Mouse (Mus musculus) neural tube, embryonic 11.5 days (tissue): Measurements from ENCODE around the gene Fam19a2. TPM values are rescaled to one million over a fixed set of nuclear protein-coding genes. Genes with fewer than 3 reads are reported as not detected.

Experiments used
- ATAC-seq: fragments of 200-750 bp; cut with Nextera tagmentation; 2 replicates; pipeline ENCODE4 v1.8.0; 2017; ENCODE audit warnings: moderate number of reproducible peaks, mild to moderate bottlenecking, moderate TSS enrichment, moderate library complexity; ENCODE audit not compliant: insufficient read depth, low FRiP score, low TSS enrichment
- DNase-seq: peaks from one replicate; pipeline ENCODE4 v3.0.0-alpha.2; 2015; ENCODE audit warnings: low spot score
- H3K27ac ChIP-seq: fragments of 300-500 bp; sonication (generic); 2 replicates; pipeline ENCODE4 v1.5.1; 2014; ENCODE audit warnings: low read depth, mild to moderate bottlenecking, low read length
- H3K27me3 ChIP-seq: fragments of 300-500 bp; sonication (generic); 2 replicates; pipeline ENCODE4 v1.6.1; 2014; ENCODE audit warnings: mild to moderate bottlenecking, low read length, mixed read lengths; ENCODE audit not compliant: control insufficient read depth, insufficient read depth
- H3K36me3 ChIP-seq: fragments of 300-500 bp; sonication (generic); 2 replicates; pipeline ENCODE4 v1.6.1; 2014; ENCODE audit warnings: mild to moderate bottlenecking, low read length, moderate library complexity, mixed read lengths; ENCODE audit not compliant: control insufficient read depth, insufficient read depth
- H3K4me1 ChIP-seq: fragments of 300-500 bp; sonication (generic); 2 replicates; pipeline ENCODE4 v1.6.1; 2014; ENCODE audit warnings: low read length, mixed read lengths; ENCODE audit not compliant: control insufficient read depth, insufficient read depth
- H3K4me2 ChIP-seq: fragments of 300-500 bp; sonication (generic); 2 replicates; pipeline ENCODE4 v1.6.1; 2014; ENCODE audit warnings: low read depth, mild to moderate bottlenecking, moderate library complexity
- H3K4me3 ChIP-seq: fragments of 300-500 bp; sonication (generic); 2 replicates; pipeline ENCODE4 v1.5.1; 2014; ENCODE audit warnings: low read depth, low read length
- H3K9ac ChIP-seq: fragments of 300-500 bp; sonication (generic); 2 replicates; pipeline ENCODE4 v1.6.1; 2014; ENCODE audit warnings: mild to moderate bottlenecking, low read length
- H3K9me3 ChIP-seq: fragments of 300-500 bp; sonication (generic); 2 replicates; pipeline ENCODE4 v1.6.1; 2016; ENCODE audit warnings: low read length; ENCODE audit not compliant: control insufficient read depth
- WGBS: fragments of 180-500 bp; shearing (Covaris S2); extraction: QIAGEN DNeasy Blood & Tissue Kit; methylation state at CpG from one replicate; pipeline ENCODE4 v1.1.7; 2014; 5-methylcytosine and 5-hydroxymethylcytosine counted together
- polyA plus RNA-seq: library from polyadenylated mRNA; unstranded; fragments of >200 nt; fragmentation: Nextera tagmentation; extraction: Ambion mirVana; gene quantifications from 2 replicates; pipeline ENCODE4 v1.2.1, GENCODE M21; 2014

The Fam19a2 gene
- polyA plus RNA-seq, 1 experiment from 2014 or later, result 9.9 TPM

DNA sequence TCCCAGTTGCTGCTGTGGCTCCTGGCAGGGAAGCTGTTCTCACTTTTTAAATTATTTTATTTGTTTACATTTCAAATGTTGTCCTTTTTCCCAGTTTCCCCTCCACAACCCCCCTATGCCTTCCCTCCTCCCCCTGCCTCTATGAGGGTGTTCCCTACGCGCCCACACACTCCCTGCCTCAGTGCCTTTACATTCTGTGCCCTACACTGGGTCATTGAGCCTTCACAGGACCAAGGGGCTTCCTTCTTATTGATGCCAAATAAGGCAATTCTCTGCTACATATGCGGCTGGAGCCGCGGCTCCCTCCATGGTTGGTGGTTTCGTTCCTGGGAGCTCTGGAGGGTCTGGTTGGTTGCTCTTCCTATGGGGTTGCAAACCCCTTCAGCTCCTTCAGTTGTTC lies 93.2 kb downstream of the Fam19a2 start:
- no peak overlapping the region for H3K4me3 ChIP-seq
- no peak overlapping the region for H3K9ac ChIP-seq
- DNase-seq, result no peak
- 87% methylated on average over 6 of the region's 6 CpGs for WGBS
- no peak for ATAC-seq
- H3K4me2 ChIP-seq, result no peak overlapping the region
- no peaks in the 10 kb centered on the region for H3K36me3 ChIP-seq
- H3K9me3 ChIP-seq, result no peaks in the 10 kb centered on the region
- H3K27ac ChIP-seq, result no peak overlapping the region
- H3K4me1 ChIP-seq, result no peaks in the 10 kb centered on the region
- no peaks in the 10 kb centered on the region for H3K27me3 ChIP-seq

DNA sequence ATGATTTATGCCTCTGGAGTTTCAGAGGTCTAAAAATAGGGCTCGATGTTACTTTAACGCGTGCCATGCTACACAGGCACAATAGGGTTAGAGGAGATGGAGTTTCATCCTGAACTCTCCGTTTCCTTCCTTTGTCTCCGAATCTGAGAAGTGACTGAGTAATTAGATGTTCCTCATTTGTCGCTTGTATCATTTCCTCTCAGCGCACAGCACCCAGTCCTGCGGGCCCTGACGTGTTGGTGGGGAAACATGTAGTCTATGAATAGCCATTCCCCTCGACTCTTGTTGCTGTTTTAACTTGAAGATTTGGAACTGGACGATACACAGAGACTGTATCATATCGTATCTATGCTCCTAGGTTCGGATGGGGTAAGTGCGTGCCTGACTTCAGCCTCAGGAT lies 96.7 kb downstream of the Fam19a2 start:
- H3K4me1 ChIP-seq, result no peaks in the 10 kb centered on the region
- H3K4me3 ChIP-seq, result no peak overlapping the region
- H3K27me3 ChIP-seq, result no peaks in the 10 kb centered on the region
- no peak overlapping the region for H3K4me2 ChIP-seq
- ATAC-seq (no peak), DNase-seq (no peak)
- H3K36me3 ChIP-seq, result no peaks in the 10 kb centered on the region
- no peaks in the 10 kb centered on the region for H3K9me3 ChIP-seq
- no peak overlapping the region for H3K9ac ChIP-seq
- WGBS, result 78% methylated on average over 14 of the region's 14 CpGs
- no peak overlapping the region for H3K27ac ChIP-seq

DNA sequence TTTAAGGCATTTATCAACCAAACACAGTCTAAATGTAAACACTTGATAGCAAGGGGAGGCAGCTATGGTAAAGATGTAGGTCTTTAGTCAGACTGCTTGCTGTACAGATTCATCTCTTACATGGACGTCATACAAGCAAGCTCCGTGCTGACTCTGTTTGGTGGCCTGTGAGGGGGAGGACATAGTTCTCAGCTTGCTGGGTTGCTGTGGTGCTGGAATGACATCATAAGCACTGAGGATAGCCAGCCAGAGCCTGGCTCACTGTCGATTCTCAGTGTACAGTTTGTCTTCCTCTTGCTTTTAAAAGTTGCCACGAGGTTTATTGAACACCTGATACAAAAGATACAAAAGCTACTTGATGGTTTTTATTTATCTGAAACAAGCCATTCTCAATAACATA lies 100.8 kb downstream of the Fam19a2 start:
- Histone ChIP-seq H3K4me1 (no peaks in the 10 kb centered on the region), H3K9me3 (no peaks in the 10 kb centered on the region), H3K9ac (no peak overlapping the region), H3K36me3 (no peaks in the 10 kb centered on the region), H3K27ac (no peak overlapping the region), H3K4me2 (no peak overlapping the region), H3K27me3 (no peaks in the 10 kb centered on the region), H3K4me3 (no peak overlapping the region)
- 86% methylated on average over 4 of the region's 4 CpGs for WGBS
- no peak for DNase-seq
- ATAC-seq, result no peak

DNA sequence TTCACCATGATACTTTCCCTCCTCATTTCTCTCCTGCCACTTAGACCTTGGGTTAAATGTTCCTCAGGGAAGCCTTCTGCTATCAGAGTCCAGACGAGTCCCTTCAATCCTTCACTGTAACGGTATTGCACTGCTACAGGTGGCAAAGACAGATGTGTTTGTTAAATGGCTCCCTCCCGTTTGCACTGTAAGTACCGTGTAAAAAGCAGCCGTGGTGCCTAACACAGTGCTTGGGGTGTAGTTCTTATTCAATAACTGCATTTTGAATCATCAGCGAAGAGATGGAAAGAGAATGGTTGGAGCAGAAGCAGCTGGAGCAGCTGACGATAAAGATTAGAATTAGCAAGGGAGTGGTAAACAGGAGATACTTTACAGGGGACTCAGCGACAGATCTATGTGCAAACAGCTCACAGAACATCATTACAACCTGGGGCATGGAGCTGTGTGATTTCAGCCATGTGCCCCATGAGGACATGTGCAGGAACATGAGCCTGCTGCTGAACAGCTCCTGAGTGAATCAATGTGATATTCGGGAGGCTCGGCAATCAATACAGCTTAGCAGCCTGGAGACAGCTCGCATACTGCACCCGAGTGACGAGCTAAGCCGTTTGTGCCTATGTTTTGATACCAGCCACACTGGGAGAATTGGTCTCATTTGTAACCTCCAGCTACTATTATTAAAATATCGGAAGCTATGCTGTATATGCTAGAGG lies 103.5 kb downstream of the Fam19a2 start:
- Histone ChIP-seq H3K9ac (no peak overlapping the region), H3K4me2 (no peak overlapping the region), H3K9me3 (no peaks in the 10 kb centered on the region), H3K36me3 (no peaks in the 10 kb centered on the region), H3K27ac (no peak overlapping the region), H3K4me3 (no peak overlapping the region), H3K4me1 (no peaks in the 10 kb centered on the region), H3K27me3 (no peaks in the 10 kb centered on the region)
- ATAC-seq (no peak), DNase-seq (no peak)
- 84% methylated on average over 15 of the region's 15 CpGs for WGBS

DNA sequence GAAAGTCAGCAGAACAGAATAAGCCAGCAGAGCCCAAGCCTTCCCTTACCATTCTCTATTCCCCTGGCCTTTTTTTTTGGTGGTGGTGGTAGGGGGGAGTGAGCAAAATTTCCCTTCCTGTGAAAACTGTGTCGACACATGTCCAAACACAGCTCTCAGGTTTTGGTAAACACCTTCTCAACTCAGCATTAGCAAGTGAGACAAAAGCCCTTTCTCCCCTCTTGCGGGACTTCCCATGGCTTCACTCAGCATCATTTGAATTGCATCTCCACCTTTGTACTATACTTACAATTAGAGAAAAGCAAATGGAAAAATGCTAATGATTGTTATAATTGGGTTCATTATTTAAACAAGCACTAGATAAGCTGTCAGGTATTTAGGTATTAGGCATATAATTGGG lies 119.5 kb downstream of the Fam19a2 start:
- H3K4me3 ChIP-seq, result no peak overlapping the region
- no peaks in the 10 kb centered on the region for H3K36me3 ChIP-seq
- no peaks in the 10 kb centered on the region for H3K27me3 ChIP-seq
- no peak overlapping the region for H3K9ac ChIP-seq
- DNase-seq (no peak), ATAC-seq (no peak)
- 54% methylated on average over 2 of the region's 2 CpGs for WGBS
- no peaks in the 10 kb centered on the region for H3K9me3 ChIP-seq
- H3K27ac ChIP-seq, result no peak overlapping the region
- H3K4me1 ChIP-seq, result no peaks in the 10 kb centered on the region
- no peak overlapping the region for H3K4me2 ChIP-seq

DNA sequence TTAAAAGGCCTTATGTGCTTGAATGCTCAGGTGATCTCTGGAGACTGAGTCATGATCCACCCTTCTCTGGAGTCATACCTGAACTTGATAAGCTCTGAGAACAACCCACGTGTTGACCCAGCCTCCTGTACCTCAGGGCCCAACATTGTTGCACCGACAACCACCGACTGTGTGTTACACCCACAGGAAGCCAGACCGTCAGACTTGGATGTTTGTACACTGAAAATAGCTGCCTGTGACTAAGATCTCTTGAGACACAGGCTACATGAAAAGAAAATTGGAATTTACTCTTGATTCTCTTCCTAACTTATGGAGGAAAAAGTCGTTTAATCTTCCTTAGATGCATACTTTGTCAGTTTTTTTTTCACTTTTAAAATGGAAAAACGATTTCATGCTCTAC lies 121.8 kb downstream of the Fam19a2 start:
- 89% methylated on average over 6 of the region's 6 CpGs for WGBS
- no peaks in the 10 kb centered on the region for H3K9me3 ChIP-seq

DNA sequence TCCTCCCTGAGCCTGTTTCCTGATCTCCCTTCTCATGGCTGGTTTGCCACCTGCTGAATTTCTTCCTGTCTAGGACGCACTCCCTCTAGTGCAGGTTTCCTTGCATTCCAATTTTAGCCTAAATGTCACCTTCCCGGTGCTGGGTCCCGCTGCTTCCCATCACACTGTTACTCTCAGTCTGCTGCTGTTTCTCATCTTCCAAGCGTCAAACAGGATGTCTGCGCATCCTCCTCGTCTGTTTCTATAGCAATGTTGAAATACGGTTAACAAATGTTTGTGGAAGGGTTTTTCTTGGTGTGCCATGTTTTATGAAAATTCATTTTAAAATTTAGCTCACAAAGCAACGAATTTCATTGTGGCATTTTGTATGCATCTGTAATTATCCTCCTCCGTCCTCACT lies 131.6 kb downstream of the Fam19a2 start:
- Histone ChIP-seq H3K9me3 (no peaks in the 10 kb centered on the region), H3K4me3 (no peak overlapping the region), H3K27me3 (no peaks in the 10 kb centered on the region), H3K27ac (no peak overlapping the region), H3K4me1 (no peaks in the 10 kb centered on the region), H3K4me2 (no peak overlapping the region), H3K9ac (no peak overlapping the region), H3K36me3 (no peaks in the 10 kb centered on the region)
- WGBS, result 76% methylated on average over 9 of the region's 9 CpGs
- no peak for DNase-seq
- ATAC-seq, result no peak

More for the DNA sequence above, 121.8 kb downstream of the Fam19a2 start:
- no peak overlapping the region for H3K9ac ChIP-seq
- no peak overlapping the region for H3K27ac ChIP-seq
- DNase-seq (no peak), ATAC-seq (no peak)
- no peaks in the 10 kb centered on the region for H3K4me1 ChIP-seq
- no peak overlapping the region for H3K4me3 ChIP-seq
- H3K36me3 ChIP-seq, result no peaks in the 10 kb centered on the region
- no peak overlapping the region for H3K4me2 ChIP-seq
- no peaks in the 10 kb centered on the region for H3K27me3 ChIP-seq

DNA sequence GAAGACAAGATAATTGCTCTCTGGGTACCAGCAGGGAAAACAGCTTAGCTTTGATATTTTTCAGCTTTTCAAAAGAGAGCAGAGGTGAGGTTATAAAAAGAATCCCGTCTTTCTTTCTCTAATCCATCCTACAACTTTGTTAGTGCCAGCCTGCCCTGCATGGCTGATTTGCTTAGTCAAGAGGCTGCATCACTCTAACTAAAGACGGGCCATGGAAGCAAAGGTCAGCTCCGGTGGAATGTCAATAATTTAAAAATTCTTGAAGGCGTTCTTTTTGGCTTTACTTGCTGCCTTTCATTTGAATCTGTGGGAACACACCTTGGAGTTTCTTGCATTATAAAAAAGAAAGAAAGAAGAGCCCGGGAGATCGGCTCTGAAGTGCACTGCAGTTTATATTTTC lies 134.3 kb downstream of the Fam19a2 start:
- no peak for DNase-seq

DNA sequence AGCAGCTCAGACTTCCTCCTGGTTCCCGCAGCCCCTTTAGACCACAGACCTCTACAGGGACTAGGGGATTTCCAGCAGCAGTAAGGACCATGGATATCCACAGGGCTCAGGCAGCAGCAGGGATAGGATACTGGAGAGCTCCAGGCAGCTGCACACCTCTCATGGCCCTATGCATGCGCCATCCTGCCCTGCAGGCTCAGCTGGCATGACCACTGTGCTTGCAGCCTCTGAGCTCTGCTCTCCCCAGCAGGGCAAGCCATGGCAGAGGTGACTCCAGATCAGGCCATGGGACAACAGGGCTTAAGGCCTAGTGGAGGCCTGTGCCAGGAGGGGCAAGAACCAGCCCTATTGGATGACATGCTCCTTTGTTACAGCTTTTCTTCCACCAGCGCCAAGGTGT lies 137.4 kb downstream of the Fam19a2 start:
- DNase-seq, result no peak
- Histone ChIP-seq H3K4me1 (no peaks in the 10 kb centered on the region), H3K36me3 (no peaks in the 10 kb centered on the region), H3K4me3 (no peak overlapping the region), H3K27me3 (no peaks in the 10 kb centered on the region), H3K4me2 (no peak overlapping the region), H3K9me3 (no peaks in the 10 kb centered on the region), H3K27ac (no peak overlapping the region), H3K9ac (no peak overlapping the region)
- peak; percentile 33; the same call in 1 of the 2 replicates for ATAC-seq
- WGBS, result 95% methylated on average over 3 of the region's 3 CpGs

More for the DNA sequence above, 134.3 kb downstream of the Fam19a2 start:
- no peak for ATAC-seq
- 67% methylated on average over 6 of the region's 6 CpGs for WGBS
- H3K27me3 ChIP-seq, result no peaks in the 10 kb centered on the region
- H3K4me3 ChIP-seq, result no peak overlapping the region
- no peaks in the 10 kb centered on the region for H3K36me3 ChIP-seq
- H3K9me3 ChIP-seq, result no peaks in the 10 kb centered on the region
- H3K27ac ChIP-seq, result no peak overlapping the region
- no peak overlapping the region for H3K9ac ChIP-seq
- no peaks in the 10 kb centered on the region for H3K4me1 ChIP-seq
- H3K4me2 ChIP-seq, result no peak overlapping the region
